Mouse (Mus musculus) cerebellum, adult 2 months (tissue): ENCODE data around the gene Tpi1. TPM values are rescaled to one million over a fixed set of nuclear protein-coding genes. Genes with fewer than 3 reads are reported as not detected.

ENCODE experiments used
- DNase-seq, 2 experiments: peaks; one replicate each; pipeline ENCODE4 v3.0.0; 2021
- H3K27ac ChIP-seq: fragments of 200-500 bp; 2 replicates; pipeline ENCODE4 v1.5.1; 2012; ENCODE audit warnings: low read length, control low read depth, inconsistent platforms; ENCODE audit not compliant: insufficient read depth
- H3K27me3 ChIP-seq: fragments of 200-500 bp; 2 replicates; pipeline ENCODE4 v1.6.1; 2012; ENCODE audit warnings: inconsistent platforms, mild to moderate bottlenecking, low read length, moderate library complexity; ENCODE audit not compliant: control insufficient read depth, insufficient read depth
- H3K4me1 ChIP-seq: fragments of 200-500 bp; 2 replicates; pipeline ENCODE4 v1.6.1; 2011; ENCODE audit warnings: low read length; ENCODE audit not compliant: control insufficient read depth, insufficient read depth
- H3K4me3 ChIP-seq: fragments of 200-500 bp; replicated peaks from 2 replicates; pipeline ENCODE3; 2011; ENCODE audit warnings: mild to moderate bottlenecking, low read depth, low read length, control low read depth; ENCODE audit not compliant: insufficient read depth
- CTCF ChIP-seq: fragments of 200-500 bp; IDR thresholded peaks from 2 replicates; pipeline ENCODE4 v1.5.1; 2011; ENCODE audit warnings: low read depth, mild to moderate bottlenecking, control low read depth, low read length, moderate library complexity, borderline replicate concordance; ENCODE audit not compliant: insufficient read depth
- POLR2A ChIP-seq: fragments of 200-500 bp; IDR thresholded peaks from 2 replicates; pipeline ENCODE4 v1.6.1; 2011; ENCODE audit warnings: low read length, control low read depth, borderline replicate concordance; ENCODE audit not compliant: insufficient read depth
- WGBS: fragments of 180-500 bp; shearing (Covaris S2); methylation state at CpG from one replicate; pipeline ENCODE4 v1.1.7; 2018; 5-methylcytosine and 5-hydroxymethylcytosine counted together
- polyA plus RNA-seq: library from polyadenylated mRNA; depleted of rRNA; stranded (reverse); fragments of >200 nt; gene quantifications from 2 replicates; pipeline ENCODE4 v1.2.3, GENCODE M21; 2012

Tpi1 gene
- polyA plus RNA-seq, 1 experiment = 1,205 TPM

DNA sequence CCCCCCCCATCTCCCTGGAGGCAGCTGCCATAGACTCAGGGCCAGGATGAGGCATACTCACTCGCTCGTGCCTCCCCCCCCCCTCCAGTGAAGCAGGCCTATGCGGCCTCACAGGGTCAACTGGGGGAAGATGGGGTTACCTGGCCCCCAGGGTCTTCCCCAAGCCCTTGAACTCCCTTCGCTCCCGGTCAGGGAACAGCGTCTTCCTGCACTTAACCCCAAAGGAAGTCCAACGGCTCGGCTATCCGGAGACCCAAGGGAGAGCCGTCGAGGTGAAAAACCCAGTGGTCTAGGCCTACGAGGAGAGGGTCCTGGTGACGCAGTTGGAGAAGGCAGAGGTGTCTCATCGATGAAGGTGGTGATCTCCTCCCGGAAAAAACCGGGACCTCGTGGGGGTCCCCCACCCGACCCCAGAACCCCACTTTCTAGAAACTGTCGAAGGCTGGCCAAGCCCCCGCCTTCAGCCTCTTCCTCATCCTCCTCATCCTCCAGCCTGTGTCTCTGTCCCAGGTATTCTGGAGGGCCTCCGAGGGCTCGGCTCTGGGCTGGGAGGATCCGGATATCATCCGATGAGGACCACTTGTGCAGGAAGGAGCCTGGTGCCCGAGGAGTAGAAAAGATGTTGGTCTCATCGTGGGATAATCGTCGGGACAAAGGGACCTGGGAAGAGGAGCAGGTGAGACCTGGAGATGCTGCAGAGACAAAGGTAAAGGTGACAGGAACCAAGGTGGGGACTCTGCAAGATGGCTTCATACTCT, 44.6 kb upstream of the Tpi1 start:
- Histone ChIP-seq H3K4me1 (peaks cover 24% of the 10 kb centered on the region), H3K27me3 (no peaks in the 10 kb centered on the region), H3K4me3 (no peak overlapping the region), H3K27ac (no peak overlapping the region)
- no peak for TF ChIP-seq POLR2A
- no peak for TF ChIP-seq CTCF
- WGBS = 74% methylated on average over 28 of the region's 28 CpGs
- DNase-seq = peak; percentile 33 to 44

DNA sequence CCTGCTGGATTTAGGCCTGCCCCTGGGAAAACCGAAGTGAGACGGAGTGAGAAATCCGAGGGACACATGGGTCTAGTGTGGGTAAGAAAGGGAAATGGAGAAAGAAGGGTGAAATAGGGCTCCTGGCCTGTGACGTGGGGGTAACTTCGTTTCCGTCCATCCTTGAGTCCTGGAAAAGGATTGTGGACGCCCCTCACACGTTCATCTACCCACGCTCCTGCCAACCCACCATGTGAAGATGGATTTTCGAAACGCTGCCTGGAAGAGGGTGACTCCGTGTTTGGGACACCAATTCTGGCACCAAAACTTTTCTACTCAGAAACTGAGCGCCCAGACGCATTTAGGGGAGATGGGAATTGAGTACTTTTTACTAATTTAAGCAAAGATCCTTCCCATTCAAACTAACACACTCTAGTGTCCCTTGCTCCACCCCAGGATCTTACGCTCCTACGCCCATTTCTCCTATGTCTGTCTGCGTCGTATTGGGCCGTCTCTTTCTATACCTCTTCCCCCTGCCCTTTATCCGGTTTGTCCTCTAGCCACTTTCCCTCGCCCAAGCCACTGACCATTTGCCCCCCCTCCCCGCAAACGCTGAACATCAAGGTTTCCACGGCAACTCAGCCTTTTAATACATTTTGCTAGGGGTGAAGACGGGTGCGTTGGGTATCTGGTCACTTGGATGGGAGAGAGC, 43.9 kb upstream of the Tpi1 start:
- Histone ChIP-seq H3K27me3 (no peaks in the 10 kb centered on the region), H3K4me3 (peak overlapping the region; percentile 88), H3K27ac (peak overlapping the region; percentile 53; the same call in 1 of the 2 replicates), H3K4me1 (peaks cover 24% of the 10 kb centered on the region)
- 19% methylated on average over 26 of the region's 26 CpGs for WGBS
- DNase-seq = no peak
- TF ChIP-seq POLR2A (peak; percentile 14; the same call in 1 of the 2 replicates), CTCF (no peak; the same call in 1 of the 2 replicates)

DNA sequence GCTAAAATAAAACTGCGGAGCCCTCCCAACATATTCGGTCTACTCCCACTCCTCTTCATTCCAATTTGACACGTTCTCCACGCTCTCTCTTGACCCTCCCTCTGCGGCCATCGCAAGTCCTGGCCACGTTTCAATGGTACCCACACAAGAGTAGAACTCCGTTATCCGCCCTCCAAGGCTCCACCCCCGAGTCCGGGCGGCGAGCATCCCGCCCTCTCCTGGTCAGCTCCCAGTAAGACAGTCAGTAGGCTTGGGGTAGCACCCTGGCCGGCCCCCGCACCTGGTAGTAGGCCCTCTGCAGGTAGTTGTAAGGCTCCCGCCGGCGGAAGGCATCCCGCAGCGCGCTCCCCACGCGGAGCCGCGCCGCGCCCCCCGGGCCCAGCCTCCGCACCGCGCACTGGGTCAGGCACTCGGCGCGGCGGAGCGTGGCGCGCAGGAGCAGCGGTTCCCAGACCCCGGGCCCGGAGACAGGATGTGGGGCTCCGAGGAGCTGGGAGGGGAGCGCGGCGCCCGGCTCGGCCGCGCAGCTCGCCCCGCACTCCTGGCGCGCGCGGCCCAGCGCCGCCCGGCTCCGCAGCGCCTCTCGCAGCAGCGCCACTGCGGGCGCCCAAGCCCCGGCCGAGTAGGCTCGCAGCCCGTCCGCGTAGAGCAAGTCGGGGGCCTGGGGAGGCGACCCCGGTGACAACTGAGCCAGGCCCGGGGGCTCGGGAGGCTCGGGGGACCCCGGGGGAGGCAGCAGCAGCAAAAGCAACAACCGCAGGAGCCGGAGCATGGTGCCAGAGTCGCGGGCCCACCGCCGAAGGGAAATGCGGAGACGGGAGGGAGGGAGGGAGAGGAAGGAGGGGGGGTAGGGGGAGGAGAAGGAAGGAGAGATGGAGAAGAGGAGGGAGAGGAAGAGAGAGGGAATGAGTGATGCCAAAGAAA, 43.1 kb upstream of the Tpi1 start, which contains the start of gene P3h3:
P3h3 (minus strand) TSS at position 837 of the 924 bp plus-strand sequence.
- H3K4me3 ChIP-seq = peak within 1 kb of the TSS; percentile 88
- under 1% methylated on average over 86 of the region's 86 CpGs for WGBS

DNA sequence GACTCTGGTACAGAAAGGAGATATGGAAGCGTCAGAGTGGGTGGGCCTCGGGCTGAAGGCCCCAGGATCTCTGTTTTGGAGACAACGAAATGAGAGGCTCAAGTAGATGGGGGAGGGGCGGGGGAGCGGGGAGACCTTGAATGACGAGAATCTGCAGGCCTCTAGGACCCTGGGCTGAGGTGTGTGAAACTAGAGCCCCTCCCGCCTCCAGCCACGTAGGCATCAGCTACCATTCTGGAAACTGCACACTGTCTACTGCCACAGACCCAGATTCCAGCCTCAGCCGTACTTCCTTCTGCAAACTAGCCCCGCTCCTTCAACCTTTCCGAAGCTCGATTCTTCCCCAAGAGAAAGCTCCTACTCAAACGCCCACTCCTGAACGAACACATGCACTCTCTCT, 42.2 kb upstream of the Tpi1 start:
- Histone ChIP-seq H3K4me3 (peak overlapping the region; percentile 88), H3K4me1 (peaks cover 23% of the 10 kb centered on the region), H3K27me3 (no peaks in the 10 kb centered on the region), H3K27ac (peak overlapping the region; percentile 36; the same call in 1 of the 2 replicates)
- peak; percentile 49 for DNase-seq
- 9% methylated on average over 14 of the region's 14 CpGs for WGBS
- no peak for TF ChIP-seq POLR2A
- no peak for TF ChIP-seq CTCF

More for the DNA sequence above, 43.1 kb upstream of the Tpi1 start, which contains the start of gene P3h3:
- H3K27me3 ChIP-seq = no peaks in the 10 kb centered on the region
- TF ChIP-seq POLR2A = peak; percentile 66; the same call in 1 of the 2 replicates
- TF ChIP-seq CTCF = peak; percentile 74
- DNase-seq = peak; percentile 92 to 93
- H3K4me1 ChIP-seq = peaks cover 24% of the 10 kb centered on the region
- peak within 1 kb of the TSS; percentile 96 for H3K27ac ChIP-seq

DNA sequence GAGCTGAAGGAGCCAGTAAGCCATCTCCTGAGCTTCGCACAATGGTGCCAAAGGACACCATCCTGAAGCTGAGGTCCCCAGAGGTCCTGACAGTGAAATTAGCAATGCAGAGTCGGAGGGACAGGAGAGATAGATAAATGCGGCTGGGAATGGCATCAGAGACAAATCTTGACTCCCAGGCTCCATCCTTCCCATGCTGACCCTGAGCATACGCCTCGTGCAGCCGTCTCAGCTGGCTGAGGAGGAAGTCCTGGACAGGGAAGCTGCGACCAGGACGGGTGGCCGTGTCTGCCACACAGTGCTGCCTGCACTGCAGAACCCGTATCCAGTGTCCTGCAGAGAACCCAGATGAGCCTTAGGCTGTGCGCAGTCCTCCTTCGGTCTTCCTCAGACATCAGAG, 40.6 kb upstream of the Tpi1 start:
- Histone ChIP-seq H3K27me3 (no peaks in the 10 kb centered on the region), H3K4me3 (no peak overlapping the region), H3K4me1 (peaks cover 10% of the 10 kb centered on the region; the same call in 1 of the 2 replicates), H3K27ac (no peak overlapping the region)
- DNase-seq = no peak
- WGBS = 67% methylated on average over 12 of the region's 12 CpGs
- TF ChIP-seq CTCF (no peak), POLR2A (no peak)

DNA sequence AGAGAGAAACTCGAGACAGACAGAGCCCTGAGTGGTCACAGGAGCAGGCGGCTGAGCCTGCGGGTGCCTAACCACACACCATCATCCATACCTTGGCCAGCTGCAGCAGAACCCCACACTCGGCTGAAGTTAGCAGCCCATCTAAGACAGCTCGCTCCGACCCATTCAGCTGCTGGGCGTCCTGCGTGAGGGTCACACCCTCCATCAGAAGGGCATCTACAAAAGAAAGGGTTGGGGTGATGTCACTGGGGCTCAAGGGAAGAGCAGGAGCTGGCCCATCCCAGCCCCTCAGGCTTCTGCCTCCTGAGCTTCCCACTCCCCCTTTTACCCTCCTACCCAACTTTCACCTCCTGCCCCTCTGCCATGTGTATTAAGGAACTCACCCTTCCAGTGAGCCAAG, 36.4 kb upstream of the Tpi1 start:
- TF ChIP-seq CTCF (no peak), POLR2A (no peak)
- DNase-seq = no peak
- Histone ChIP-seq H3K27ac (no peak overlapping the region), H3K4me3 (no peak overlapping the region), H3K4me1 (no peaks in the 10 kb centered on the region; the same call in 1 of the 2 replicates), H3K27me3 (no peaks in the 10 kb centered on the region)
- WGBS = 74% methylated on average over 8 of the region's 8 CpGs

DNA sequence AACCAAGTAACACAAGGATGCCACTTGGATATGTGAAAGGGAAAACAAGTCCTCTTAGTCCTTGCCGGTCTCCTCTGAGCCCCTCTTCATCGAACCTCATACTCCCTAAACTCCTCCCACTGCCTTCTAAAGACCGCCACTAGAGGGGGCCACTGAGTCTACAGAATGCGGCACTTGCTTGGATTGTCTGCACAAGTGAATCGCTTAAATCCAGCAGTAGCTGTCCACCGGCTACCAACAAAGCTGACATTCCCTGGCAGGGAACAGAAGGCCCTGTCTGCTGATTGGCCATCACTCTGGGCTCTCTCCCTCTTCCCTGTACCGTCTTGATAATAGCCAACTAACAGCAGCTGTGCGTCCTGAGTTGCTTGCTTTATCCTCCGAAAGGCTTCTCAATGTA, 33.2 kb upstream of the Tpi1 start:
- Histone ChIP-seq H3K4me1 (no peaks in the 10 kb centered on the region; the same call in 1 of the 2 replicates), H3K4me3 (no peak overlapping the region), H3K27me3 (no peaks in the 10 kb centered on the region), H3K27ac (no peak overlapping the region; the same call in 1 of the 2 replicates)
- TF ChIP-seq POLR2A (no peak), CTCF (peak; percentile 90)
- WGBS = 2% methylated on average over 9 of the region's 9 CpGs
- peak; percentile 91 to 95 for DNase-seq
